ENCODE assay signal across 12 mouse cellular contexts in the genomic region with DNA sequence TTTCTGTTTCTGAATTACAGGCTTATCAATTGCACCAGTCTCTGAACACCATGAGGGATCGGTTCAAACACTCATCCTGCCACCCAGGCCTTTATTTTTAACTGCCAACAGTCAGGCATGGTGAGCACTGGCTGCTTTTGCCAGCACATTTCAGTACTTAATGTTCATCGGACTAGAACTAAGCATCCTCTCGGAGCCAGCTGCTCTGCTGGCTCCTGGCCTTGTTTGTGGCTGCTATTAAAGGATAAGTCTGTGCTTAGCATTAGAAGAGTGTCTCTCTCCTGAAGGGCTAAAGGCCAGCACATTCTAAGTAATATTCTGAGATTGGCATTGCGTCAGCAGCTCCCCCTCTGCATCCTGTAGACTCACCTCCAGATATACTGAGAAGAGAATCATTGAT. TPM values are rescaled to one million over a fixed set of nuclear protein-coding genes. Genes with fewer than 3 reads are reported as not detected.
DNase-seq lines count a peak whose midpoint lies in the region; ATAC-seq and TF ChIP-seq lines count a peak whose summit lies in the region.
"Had no signal": no experiment of that assay in that cellular context is flagged by ENCODE, and none has a peak within 500 bp of the region (broad histone marks: within the 10 kb centered on the region; RNA-seq: fewer than 3 reads in every experiment).

No protein-coding gene starts in this region.

- no peaks in the 10 kb centered on the region; the same call in 1 of the 2 replicates for H3K9me3 ChIP-seq in midbrain, embryonic 11.5 days (ENCODE audit: control insufficient read depth, low read length)
- peaks cover 4% of the 10 kb centered on the region; the same call in 1 of the 2 replicates for H3K9me3 ChIP-seq in midbrain, embryonic 10.5 days (replicated peaks)

- TF ChIP-seq CTCF in layer of hippocampus, adult 2 months (conservative IDR thresholded peaks at IDR 0.05): no peak

- no peaks in the 10 kb centered on the region for H3K36me3 ChIP-seq in midbrain, embryonic 11.5 days (ENCODE audit: control insufficient read depth, insufficient read depth, low read length)
- no peaks in the 10 kb centered on the region for H3K36me3 ChIP-seq in midbrain, embryonic 10.5 days
- H3K36me3 ChIP-seq: heart, embryonic 12.5 days had no signal

- no peak overlapping the region for H3K4me3 ChIP-seq in midbrain, embryonic 11.5 days (ENCODE audit: low read depth, low read length)
- H3K4me3 ChIP-seq in midbrain, embryonic 10.5 days: no peak overlapping the region
- H3K4me3 ChIP-seq in layer of hippocampus, adult 2 months: no peak overlapping the region
- H3K4me3 ChIP-seq: heart, embryonic 12.5 days had no signal

- H3K27me3 ChIP-seq in midbrain, embryonic 11.5 days (ENCODE audit: control insufficient read depth, insufficient read depth, low read length): no peaks in the 10 kb centered on the region
- no peaks in the 10 kb centered on the region for H3K27me3 ChIP-seq in midbrain, embryonic 10.5 days (ENCODE audit: low read depth, poor library complexity, severe bottlenecking)
- H3K27me3 ChIP-seq: heart, embryonic 12.5 days had no signal

- no peak overlapping the region for H3K9ac ChIP-seq in midbrain, embryonic 11.5 days (ENCODE audit: low read length)
- H3K9ac ChIP-seq: heart, embryonic 12.5 days; liver, postnatal 0 days had no signal

- ATAC-seq in midbrain, embryonic 11.5 days (ENCODE audit: low FRiP score): no peak
- ATAC-seq: intestine, embryonic 16.5 days; liver, postnatal 0 days had no signal

- H3K27ac ChIP-seq in midbrain, embryonic 11.5 days (ENCODE audit: low read depth, low read length): no peak overlapping the region
- H3K27ac ChIP-seq in midbrain, embryonic 10.5 days (replicated peaks): no peak overlapping the region
- peak overlapping the region; percentile 93 for H3K27ac ChIP-seq in layer of hippocampus, adult 2 months

- DNase-seq in midbrain, embryonic 11.5 days (ENCODE audit: low spot score, missing footprints): peak; percentile 41
- no peak for DNase-seq in midbrain, embryonic 10.5 days (ENCODE audit: low spot score)
- peak; percentile 68 for DNase-seq in cerebellum, adult 8-10 months
- peak; percentile 73 to 79 for DNase-seq in layer of hippocampus, adult 2 months (ENCODE audit: low spot score in 2 of 2)
- peak; percentile 48 to 66 for DNase-seq in right cerebral cortex, postnatal 36 days (ENCODE audit: low spot score in 2 of 2)
- DNase-seq in thymus, postnatal 36 days: no peak
- no peak for DNase-seq in T-cell, adult 2 months (ENCODE audit: low spot score)
- DNase-seq: liver, postnatal 0 days; thymus, adult 18-20 months had no signal

- H3K4me1 ChIP-seq in midbrain, embryonic 11.5 days (ENCODE audit: control insufficient read depth, insufficient read depth, low read length): no peaks in the 10 kb centered on the region
- H3K4me1 ChIP-seq in midbrain, embryonic 10.5 days: no peaks in the 10 kb centered on the region
- H3K4me1 ChIP-seq: heart, embryonic 12.5 days had no signal

- H3K4me2 ChIP-seq in midbrain, embryonic 11.5 days: no peak overlapping the region
- H3K4me2 ChIP-seq: heart, embryonic 12.5 days had no signal

- 63% methylated on average over 4 of the region's 4 CpGs for WGBS in midbrain, embryonic 11.5 days
- 81% methylated on average over 4 of the region's 4 CpGs for WGBS in midbrain, embryonic 10.5 days

RNA-seq across cellular contexts. Expression of gene Nell2, which starts 7.9 kb away (rescaled TPM):
- 81.0 and 84.3 TPM in 2 replicates for polyA plus RNA-seq in midbrain, embryonic 11.5 days (2014; fragmentation: Nextera tagmentation; extraction: Ambion mirVana)
- polyA plus RNA-seq in midbrain, embryonic 10.5 days (2016; fragmentation: Nextera tagmentation; extraction: Ambion mirVana): 50.7 and 67.0 TPM in 2 replicates
- total RNA-seq in layer of hippocampus, adult 2 months (2021): 100 to 1,000 TPM; 738 to 777 TPM
- total RNA-seq: monocyte, adult 5-6 weeks had no signal

Comparison
In these comparisons a context has a peak if more than half of its experiments do, and no peak if none do; other contexts are left out.
1. DNase-seq: peak in midbrain, embryonic 11.5 days (single experiment), cerebellum, adult 8-10 months (single experiment), layer of hippocampus, adult 2 months (2 of 2) and right cerebral cortex, postnatal 36 days (2 of 2); none in midbrain, embryonic 10.5 days (single experiment), thymus, postnatal 36 days (0 of 2) and T-cell, adult 2 months (single experiment).